Mouse (Mus musculus) brain, adult 2 months (tissue): ENCODE measurements around the gene Zdhhc14.
A peak's percentile ranks its signal among the peaks of the same experiment; 100 is the strongest.

ENCODE experiments used
- DNase-seq: peaks from one replicate; pipeline ENCODE4 v3.0.0; 2011; ENCODE audit warnings: low read depth, low spot score

Zdhhc14 gene

DNA sequence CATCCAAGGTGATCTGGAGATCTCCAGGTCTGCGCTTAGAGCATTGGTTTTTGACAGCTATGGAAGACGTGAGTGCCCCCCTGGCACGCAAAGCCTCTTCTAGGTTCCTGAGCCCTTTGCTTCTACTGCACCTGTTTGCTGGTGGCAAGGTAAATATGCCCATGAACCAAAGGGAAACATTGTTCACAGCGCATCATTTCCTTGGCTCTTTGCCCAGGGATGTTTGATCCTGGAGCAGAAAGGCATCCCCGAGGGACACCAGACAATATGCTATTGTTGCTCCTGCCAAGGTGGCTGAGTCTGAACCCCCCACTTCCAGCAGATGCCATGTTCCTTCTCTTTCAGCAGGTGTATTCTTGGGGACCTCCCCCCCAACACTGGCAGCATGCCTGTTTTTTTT lies 61.2 kb downstream of the Zdhhc14 start:
- peak; percentile 89 for DNase-seq

DNA sequence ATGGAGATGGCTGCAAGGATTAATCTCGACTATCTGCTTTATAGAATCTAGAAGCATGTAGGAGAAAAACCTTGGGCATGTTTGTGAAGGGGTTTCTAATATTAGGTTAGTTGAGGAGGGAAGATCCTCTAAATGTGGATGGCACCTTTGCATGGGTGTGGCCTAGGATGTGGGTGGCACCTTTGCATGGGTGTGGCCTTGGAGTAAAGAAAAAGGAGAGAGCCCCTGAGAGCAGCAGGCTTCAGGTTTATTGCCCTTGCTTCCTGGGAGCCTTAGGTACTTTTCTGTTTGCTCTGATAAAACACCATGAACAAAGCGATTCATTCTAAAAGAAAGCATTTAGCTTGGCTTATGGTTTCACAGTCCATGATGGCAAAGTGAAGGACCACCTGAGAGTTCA lies 62.2 kb downstream of the Zdhhc14 start:
- DNase-seq = no peak

DNA sequence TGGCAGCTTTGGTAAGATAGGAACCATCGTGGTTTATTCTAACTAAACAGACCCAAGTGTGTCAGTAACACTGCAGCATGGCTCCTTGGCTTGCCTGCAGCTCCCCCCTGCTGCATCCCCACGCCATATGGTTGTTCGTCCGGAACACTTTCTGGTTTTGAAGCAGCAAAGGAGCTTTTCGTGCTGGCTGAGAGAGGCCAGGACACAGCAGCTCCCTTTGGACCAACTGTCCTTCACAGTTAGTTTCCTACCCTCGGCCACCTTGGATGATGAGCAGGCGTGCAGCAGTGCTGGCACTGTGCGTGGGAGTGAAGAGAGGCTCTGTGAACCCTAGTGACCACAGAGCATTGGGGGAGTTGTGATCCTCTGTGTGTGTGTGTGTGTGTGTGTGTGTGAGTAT lies 64.2 kb downstream of the Zdhhc14 start:
- peak; percentile 95 for DNase-seq

DNA sequence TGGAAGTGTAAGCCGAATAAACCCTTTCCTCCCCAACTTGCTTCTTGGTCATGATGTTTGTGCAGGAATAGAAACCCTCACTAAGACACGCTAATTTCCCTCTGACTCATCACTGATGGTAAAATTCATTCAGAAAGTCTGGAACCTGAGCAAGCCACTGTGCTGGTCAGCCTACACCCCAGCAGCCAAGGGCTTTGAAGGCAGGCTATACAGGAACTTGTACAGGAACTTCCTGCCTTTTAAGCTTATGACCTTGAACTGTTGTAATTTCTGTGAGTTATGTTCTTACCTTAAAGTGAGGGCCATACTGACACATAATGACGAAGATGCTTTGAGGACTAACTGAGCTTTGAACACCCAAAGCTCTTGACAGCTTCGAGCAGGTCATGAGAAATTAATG lies 67.9 kb downstream of the Zdhhc14 start:
- no peak for DNase-seq

DNA sequence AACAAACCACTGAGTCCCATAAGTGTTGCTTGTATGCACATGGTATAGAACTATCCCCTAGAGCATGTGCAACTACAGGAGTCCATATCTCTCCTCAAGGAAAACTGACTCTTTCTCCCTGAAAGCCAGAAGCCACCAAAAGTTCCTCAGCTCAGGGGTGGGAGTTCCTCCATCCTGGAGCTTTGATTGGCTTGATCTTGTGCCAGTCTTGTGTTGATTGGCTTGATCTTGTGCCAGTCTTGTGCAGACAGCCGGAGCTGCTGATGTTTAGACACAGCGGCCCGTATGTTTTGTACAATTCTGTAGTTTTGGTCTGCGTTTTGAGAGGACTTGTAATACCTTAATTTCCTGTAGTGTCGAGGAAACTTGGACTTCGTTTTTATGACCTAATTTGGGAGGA lies 70.8 kb downstream of the Zdhhc14 start:
- DNase-seq = peak; percentile 49

DNA sequence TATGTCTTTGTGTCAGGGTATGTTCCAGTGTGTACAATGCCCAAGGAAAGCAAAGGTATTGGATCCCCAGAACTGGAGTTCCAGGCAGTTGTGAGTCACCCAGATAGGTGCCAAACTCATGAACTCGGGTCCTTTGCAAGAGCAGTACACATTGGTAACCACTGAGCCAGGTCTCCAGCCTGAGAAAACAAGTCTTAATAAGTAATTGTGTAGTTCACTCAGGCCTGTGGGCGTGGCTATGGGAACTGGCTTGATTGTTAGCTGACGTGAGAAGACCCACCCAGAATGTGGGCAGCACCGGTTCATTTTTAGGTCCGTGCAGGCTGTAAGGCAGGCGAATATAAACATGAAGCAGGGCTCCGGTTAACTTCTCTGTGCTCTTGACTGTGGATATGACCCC lies 73.6 kb downstream of the Zdhhc14 start:
- DNase-seq = no peak

DNA sequence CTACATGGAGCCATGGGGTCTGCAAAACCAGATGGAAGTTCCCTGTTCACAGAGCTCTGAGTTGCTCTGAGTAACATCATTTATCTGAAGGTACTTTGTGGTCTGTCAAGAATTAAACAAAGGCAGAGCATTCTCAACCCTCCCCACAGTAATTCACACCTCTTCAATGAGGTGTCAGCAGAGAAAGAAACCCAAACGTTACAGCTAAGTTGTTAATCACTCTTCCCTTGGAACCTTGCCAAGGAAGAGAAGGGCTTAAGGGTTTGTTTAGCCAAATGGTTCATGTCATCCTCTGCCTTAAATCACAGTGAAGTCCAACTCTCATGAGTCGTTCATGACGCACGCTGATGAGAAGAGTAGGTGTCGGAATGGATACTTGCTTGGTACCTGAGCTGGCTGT lies 75.6 kb downstream of the Zdhhc14 start:
- DNase-seq = peak; percentile 47

DNA sequence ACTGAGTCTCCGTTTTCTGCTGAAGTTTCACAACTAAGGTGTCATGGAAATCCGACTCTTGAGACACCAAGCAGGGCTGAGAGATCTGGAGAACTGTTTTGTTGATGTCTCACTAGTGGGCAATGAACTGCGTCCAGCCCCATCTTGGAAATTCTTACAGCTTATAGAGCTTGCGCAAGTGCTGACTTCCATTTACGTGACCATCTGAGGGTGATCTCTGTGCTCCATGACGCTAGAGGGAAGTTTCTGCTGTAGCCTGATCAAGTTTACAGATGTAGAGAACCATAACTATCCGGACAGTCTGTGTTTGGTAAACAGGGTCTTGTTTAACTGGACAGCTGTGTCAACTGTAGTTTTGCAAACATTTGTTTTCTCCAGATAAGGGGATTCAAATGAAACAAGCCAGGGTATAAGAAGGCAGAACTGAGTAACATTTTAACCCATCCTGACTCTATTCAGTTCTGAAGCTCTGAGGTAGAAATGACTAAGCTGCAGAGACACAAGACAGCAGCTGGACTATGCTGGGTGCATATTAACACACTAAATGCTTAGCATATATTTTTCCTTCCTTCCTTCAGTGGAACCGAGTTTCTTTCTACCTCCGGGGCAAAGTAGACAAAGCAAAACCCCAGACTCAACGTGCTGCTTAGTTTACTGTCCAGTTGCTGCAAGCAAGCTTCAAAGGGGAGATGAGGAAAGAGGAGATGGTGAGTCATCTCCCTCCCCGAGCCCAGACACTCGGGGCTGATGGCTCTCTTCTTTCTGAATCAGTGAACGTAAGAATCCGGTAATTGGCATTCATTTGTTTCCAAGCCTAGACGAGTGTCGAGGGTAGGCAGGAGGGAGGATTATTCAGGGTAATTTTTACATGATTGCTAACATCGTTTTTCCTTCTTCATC lies 77.0 kb downstream of the Zdhhc14 start:
- DNase-seq = peak; percentile 69

DNA sequence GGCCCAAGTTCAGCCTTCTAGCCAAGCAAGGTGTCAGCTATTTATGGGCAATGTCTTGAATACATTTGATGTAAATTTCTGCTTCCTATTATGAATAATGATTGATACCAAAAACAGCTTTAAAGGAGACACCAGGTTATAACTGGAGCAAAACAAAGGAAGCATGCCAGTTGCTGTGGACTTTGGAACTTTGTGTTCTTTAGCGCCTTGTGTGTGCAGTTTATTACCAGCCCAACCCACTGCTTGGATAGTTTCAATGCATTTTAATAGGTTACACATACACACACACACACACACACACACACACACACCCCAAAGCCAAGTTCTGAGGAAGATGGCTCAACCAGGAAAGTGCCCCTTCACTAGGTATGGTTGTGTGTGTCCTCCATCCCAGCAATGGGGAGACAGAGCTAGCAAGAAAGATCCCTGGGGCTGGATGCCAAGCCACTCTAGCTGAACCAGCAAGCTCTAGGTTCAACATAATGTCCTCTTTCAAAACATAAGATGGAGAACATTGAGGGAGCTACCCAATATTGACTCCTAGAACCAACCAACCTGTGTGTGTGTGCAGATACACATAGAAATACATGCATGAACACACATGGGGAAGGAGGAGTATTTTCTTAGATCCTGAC lies 79.9 kb downstream of the Zdhhc14 start:
- no peak for DNase-seq

DNA sequence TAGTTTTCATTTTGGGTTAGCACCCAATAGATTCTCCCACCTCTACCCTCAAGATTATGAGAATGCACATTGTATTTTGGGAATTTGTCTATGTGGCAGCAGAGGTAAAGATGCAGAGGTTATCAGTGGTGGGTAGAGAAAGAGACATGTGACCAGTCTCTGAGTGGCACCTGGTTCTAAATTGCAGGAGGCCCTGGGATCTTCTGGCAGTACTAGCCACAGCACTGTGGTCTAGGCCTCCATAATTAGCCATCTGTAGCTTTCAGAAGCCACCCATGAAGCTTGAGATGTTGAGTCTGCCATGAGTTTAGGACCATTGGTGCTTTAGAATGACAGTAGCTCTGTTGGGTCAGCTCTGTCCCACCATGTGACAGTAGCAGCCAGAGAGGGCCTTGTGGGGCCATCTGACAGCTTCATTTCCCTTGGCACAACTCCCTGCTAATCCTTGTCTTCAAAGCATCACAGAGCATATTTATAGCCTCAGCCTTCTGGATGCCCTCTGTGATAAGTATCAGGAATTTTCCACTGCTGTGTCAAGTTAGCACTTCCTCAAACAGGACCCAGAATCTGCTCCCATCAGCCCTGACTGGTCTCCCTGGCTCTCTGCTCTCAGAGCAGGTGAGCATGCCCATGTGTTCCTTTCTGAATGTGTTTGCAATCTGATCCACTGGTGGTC lies 80.5 kb downstream of the Zdhhc14 start:
- DNase-seq = peak; percentile 97

DNA sequence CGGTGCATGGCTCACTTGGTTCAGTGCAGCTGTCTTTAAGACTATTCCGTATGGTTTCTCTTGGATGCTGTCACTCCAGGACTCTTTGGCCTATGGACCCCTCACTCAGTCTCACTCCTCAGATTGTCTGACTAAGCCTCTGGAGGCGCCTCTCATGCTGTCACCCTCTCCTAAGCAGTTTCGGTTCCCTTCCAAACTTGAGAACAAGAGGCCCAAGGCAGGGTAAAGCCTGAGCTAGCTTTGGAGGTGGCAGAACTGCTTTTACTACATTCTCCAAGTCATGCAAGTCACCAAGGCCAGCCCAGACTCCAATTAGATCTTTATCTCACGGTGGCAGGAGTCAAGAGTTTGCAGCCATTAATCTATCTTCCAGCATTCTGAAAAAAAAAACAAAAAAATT lies 82.3 kb downstream of the Zdhhc14 start:
- peak; percentile 49 for DNase-seq

DNA sequence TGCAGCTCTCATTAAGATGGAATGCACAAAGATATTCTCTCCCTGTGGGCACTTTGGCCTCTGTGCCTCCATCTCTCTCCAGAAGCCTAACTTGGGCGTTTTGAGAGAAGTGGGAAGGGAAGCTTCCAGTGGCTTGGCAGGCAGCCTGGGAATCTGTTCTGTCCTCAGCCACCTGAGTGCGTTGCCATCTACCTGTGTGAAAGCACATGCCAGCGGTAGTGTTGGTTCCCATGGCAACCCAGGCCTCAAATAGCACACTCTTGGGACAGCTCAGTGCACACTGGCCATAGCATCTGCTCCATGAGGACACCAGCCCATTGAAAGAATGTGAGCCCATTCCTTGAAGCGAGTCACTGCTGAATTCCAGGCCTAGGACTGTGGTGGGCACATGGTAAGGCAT lies 83.2 kb downstream of the Zdhhc14 start:
- peak; percentile 77 for DNase-seq

DNA sequence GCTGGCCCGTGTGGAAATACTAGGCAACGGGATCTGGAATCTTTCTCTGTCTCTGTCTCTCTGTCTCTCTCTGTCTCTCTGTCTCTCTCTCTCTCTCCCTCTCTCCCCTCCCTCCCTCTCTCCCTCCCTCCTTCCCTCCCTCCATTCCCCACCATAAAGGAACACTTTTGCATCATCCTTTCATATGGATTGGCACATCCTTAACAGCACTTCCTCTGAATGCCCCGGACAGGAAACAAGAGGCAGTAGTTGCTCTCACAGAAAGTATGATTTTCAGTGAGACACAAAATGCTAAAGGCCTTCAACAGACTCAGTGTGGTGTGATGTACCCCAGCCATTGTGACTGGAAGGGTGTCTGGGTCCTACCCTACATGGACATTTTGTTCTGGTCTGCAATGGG lies 89.9 kb downstream of the Zdhhc14 start:
- no peak for DNase-seq

DNA sequence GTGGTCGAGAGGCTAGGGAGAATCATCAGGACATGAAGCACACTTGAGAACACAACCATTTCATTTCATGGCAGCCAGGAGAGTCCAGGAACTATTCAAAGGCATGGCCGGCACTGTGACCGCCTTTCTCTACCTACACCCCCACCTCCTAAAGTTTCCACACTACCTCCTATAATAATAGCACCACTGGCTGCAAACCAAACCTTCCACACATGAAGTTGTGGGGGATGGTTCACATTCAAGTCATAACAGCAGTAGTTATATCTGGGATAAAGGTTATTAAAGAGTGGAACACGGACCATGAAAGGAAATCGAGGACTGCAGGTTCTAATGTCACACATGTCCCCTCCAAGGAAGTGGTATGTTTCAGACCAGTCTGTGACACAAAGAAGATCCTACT lies 90.6 kb downstream of the Zdhhc14 start:
- no peak for DNase-seq

DNA sequence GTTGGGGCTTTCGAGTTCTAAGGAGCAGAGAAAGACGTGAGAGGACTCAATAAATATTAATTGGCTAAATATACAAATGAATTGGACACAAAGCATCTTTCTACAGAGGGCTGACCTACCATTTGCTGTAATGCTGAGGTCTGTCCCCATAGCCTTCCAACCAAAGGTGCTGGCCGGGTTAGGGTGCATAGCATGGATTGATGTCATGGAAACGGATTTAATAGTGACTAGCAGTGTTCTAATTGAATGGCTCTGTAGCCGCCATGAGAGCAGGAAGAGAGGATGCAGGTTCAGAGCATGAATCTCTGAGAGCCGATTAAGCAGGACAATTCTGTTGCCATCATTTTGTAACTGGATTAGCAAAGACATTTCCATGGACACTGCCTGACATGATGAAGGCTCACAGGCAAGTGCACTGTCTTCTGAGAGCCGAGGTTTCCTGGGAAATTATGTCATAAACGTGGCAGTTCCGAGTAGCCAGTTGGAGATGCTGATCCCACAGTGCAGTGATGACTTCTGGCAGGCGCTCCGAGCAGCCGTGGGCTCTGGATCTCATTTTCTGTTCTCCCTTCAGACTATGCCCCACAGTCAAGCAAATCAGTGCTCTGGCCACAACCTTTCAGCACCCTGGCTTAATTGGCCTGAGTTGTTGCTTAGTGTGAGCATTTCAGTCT lies 91.3 kb downstream of the Zdhhc14 start:
- DNase-seq = peak; percentile 63

DNA sequence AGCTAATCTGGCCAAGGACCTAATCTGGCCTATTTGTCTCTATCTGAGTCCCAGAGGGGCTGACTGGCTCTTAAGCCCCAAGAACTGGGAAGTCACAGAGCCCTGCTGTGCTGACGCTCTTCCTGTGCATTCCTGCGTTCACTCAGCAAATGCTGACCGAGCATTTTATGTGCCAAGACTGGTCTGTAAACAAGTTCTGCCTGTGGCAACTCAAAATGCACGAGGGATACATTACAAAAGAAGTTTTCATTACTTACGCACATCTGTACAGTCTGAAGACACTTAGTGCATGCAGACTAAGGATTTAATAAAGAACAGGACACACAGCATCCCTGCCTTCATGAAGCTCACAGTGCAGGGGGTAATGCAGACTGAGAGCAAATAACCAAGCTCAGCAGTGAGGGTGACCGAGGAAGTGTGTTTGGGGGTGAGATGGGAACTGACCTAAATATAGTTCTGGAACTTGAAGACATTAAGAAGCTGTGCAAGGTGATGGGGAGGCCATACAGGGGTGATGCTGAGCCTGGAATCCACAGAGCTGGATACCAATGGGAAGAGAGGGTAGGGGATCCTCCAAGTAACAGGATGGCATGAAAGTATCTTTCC lies 99.3 kb downstream of the Zdhhc14 start:
- peak; percentile 75 for DNase-seq

DNA sequence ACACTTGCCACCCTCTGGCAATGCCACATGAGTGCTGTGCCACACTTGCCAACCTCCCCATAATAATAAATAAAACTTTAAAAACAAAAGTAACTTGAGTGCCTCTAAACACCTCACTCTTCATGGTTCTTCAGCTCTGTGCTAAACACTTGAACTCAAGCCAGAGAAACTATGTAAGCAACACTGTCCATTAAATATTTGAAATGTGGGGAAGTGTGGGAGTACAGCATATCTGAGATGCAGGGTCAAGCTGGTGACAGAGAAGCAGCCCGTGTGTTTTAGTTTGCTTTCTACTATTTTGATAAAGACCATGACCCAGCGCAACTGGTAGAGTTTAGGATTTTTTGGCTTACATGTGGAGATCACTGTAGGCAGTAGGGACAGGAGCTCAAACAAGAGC lies 100.7 kb downstream of the Zdhhc14 start:
- no peak for DNase-seq

DNA sequence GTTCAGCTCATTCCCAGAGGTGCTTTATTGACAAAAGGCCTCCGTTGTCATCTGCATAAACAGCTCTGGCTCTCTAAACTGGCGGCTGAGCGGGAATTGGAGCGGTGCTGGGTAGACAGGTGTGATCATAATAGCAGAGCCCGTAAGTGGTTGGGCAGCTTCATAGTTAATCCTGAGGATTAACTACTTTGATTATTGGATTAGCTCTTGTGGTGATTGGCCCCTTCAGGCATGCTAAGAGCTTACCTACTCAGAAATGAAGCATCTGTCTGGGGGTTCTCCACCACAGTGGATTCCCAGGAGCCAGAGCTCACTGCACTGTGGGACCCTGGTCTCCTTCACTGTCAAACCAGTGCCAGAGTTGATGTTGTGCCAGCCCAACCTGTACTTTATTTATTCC lies 102.7 kb downstream of the Zdhhc14 start:
- no peak for DNase-seq

DNA sequence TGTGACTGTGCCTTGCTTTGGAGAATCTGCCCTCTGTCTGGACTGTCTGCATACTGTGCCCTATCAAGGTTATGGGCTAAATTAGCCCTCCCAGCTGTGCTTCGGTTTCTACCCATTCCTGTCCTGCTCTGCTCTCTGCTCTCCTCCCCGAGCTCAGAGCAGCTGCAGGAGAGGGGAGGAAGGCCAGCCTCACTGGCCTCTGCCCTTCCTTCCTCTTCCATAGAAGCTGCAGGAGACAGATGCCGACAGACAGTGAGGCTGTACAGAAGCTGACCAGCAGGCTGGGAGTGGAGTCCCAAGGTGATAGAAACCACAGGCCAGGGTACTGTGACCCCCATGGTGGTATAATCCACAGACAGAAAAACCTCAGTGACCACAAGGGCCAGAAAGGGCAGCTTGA lies 104.1 kb downstream of the Zdhhc14 start:
- DNase-seq = no peak

DNA sequence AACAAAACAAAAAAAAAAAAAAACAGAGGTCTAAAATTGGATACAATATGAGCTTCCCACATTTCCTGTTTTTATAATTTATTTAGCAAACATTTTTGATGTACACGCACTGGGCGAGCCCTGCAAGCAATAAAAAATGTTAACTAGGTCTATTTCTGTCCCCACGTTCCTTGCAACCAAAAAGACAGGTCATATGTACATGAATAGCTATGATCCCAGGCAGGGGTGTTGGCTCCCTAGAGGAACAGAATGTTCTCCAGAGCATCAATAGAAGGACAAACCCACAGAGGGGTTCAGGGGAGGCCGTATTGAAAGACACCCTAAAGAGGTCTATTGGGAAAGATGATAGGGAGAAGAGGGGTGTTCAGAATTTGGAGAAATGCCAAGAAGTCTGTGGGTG lies 106.6 kb downstream of the Zdhhc14 start:
- DNase-seq = no peak

DNA sequence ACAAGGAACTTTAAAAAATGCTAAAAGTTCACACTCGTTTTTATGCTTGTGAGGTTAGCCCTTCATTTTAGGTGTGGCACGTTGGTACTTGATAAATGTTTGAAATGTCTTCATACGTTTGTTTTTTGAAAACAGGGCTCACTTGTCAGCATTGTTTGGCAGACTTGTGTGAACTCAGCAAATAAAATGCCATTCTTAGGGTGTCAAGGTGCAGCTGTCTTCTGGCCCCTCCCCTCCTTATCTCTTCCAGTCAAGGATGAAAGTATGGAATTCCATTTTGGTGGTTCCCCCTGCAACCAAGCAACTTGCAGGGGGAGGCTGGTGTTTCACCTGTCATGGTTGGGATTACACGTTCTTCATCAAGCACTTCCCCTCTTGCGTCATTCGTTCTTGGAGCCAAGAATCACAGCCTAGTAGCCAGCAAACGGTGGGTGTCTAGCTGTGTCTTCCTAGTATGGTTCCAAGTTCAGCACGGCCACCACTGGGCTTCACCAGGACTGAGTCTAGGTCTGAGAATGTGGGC lies 108.2 kb downstream of the Zdhhc14 start:
- no peak for DNase-seq
